Mouse (Mus musculus) ZHBTc4 (cell line): ENCODE measurements around the gene Rab6a.
A peak's percentile ranks its signal among the peaks of the same experiment; 100 is the strongest.

Experiments used
- DNase-seq: peaks from one replicate; pipeline ENCODE4 v3.0.0-alpha.2; 2011; ENCODE audit warnings: low read depth, low spot score

Rab6a gene

GRCm38 (mm10) chr7:100607214-100608129 is at the start of gene Rab6a:
TSS of gene Rab6a (plus strand) at chr7:100607410.
- peak; percentile 100 for DNase-seq

- DNase-seq: no peak
Observed at GRCm38 (mm10) chr7:100559331-100559730, 47.9 kb upstream of the Rab6a start.

- DNase-seq: no peak
Observed at GRCm38 (mm10) chr7:100561861-100562587, 45.2 kb upstream of the Rab6a start.

GRCm38 (mm10) chr7:100567238-100567637 is 40.0 kb upstream of the Rab6a start:
- DNase-seq: peak; percentile 87

- no peak for DNase-seq
Observed at GRCm38 (mm10) chr7:100569907-100570306, 37.3 kb upstream of the Rab6a start.

GRCm38 (mm10) chr7:100570930-100571715 is 36.1 kb upstream of the Rab6a start:
- no peak for DNase-seq

- no peak for DNase-seq
Observed at GRCm38 (mm10) chr7:100572061-100572460, 35.1 kb upstream of the Rab6a start.

- DNase-seq: no peak
Observed at GRCm38 (mm10) chr7:100572704-100573103, 34.5 kb upstream of the Rab6a start.

GRCm38 (mm10) chr7:100578794-100579193 is 28.4 kb upstream of the Rab6a start:
- DNase-seq: no peak

- no peak for DNase-seq
Observed at GRCm38 (mm10) chr7:100582235-100582634, 25.0 kb upstream of the Rab6a start.

GRCm38 (mm10) chr7:100582727-100583236 is 24.4 kb upstream of the Rab6a start:
- peak; percentile 95 for DNase-seq

- no peak for DNase-seq
Observed at GRCm38 (mm10) chr7:100589816-100590215, 17.4 kb upstream of the Rab6a start.

GRCm38 (mm10) chr7:100590504-100590844 is 16.7 kb upstream of the Rab6a start:
- DNase-seq: no peak

- peak; percentile 67 for DNase-seq
Observed at GRCm38 (mm10) chr7:100590845-100591521, 16.2 kb upstream of the Rab6a start.

GRCm38 (mm10) chr7:100591522-100591852 is 15.7 kb upstream of the Rab6a start:
- DNase-seq: no peak

- no peak for DNase-seq
Observed at GRCm38 (mm10) chr7:100593349-100593748, 13.9 kb upstream of the Rab6a start.

GRCm38 (mm10) chr7:100600211-100600610 is 7.0 kb upstream of the Rab6a start:
- no peak for DNase-seq

GRCm38 (mm10) chr7:100608130-100608741 is 1.0 kb downstream of the Rab6a start, which contains the start of gene Mrpl48:
TSS of gene Mrpl48 (minus strand) at chr7:100608301.
- no peak for DNase-seq

GRCm38 (mm10) chr7:100608910-100609309 is 1.7 kb downstream of the Rab6a start:
- DNase-seq: no peak

GRCm38 (mm10) chr7:100616121-100616857 is 9.1 kb downstream of the Rab6a start:
- no peak for DNase-seq
